Mouse (Mus musculus) T-helper 1 cell (primary cell): ENCODE data around the gene Stat4.
"Not testable (repeated sequence)": the region's sequence is repeated elsewhere in the genome, so short reads cannot be mapped to it uniquely, and the experiment has no call there.

Source experiments
- in situ Hi-C: fragments of 300-600 bp; cut with MboI, MseI; formaldehyde crosslinking; loops from one replicate; pipeline ENCODE4 v1.15.1; 2025; ENCODE audit warnings: high pct_unique_total_duplicates

Stat4 gene

GRCm38 (mm10) chr1:52021936-52022725 is 35.2 kb downstream of the Stat4 start:
- in situ Hi-C loops: loop anchor here (5.0 to 10.0 kb wide), 2 partner anchors 60 to 463 kb away; no protein-coding TSS in a partner anchor

GRCm38 (mm10) chr1:52028686-52029085 is 41.7 kb downstream of the Stat4 start:
- in situ Hi-C loops: loop anchor here (10.0 kb wide), 1 partner anchor 456 kb away; no protein-coding TSS in a partner anchor

- in situ Hi-C loops: no loop called here
These were observed 48.1 kb downstream of the Stat4 start for GRCm38 (mm10) chr1:52034816-52035752.

GRCm38 (mm10) chr1:52039151-52039550 is 52.2 kb downstream of the Stat4 start:
- in situ Hi-C loops: no loop called here

- in situ Hi-C loops: loop anchor here (5.0 kb wide), 1 partner anchor 32 kb away; no protein-coding TSS in a partner anchor
These were observed 52.7 kb downstream of the Stat4 start for GRCm38 (mm10) chr1:52039626-52040025.

GRCm38 (mm10) chr1:52040366-52041061 is 53.6 kb downstream of the Stat4 start:
- in situ Hi-C loops: loop anchor here (5.0 kb wide), 1 partner anchor 33 kb away; no protein-coding TSS in a partner anchor

- in situ Hi-C loops: loop anchor here (5.0 kb wide), 1 partner anchor 36 kb away; no protein-coding TSS in a partner anchor
These were observed 56.2 kb downstream of the Stat4 start for GRCm38 (mm10) chr1:52043191-52043590.

GRCm38 (mm10) chr1:52046891-52047290 is 59.9 kb downstream of the Stat4 start:
- in situ Hi-C loops: not testable (repeated sequence)

GRCm38 (mm10) chr1:52048711-52049110 is 61.8 kb downstream of the Stat4 start:
- in situ Hi-C loops: no loop called here

- in situ Hi-C loops: no loop called here
These were observed 62.9 kb downstream of the Stat4 start for GRCm38 (mm10) chr1:52049827-52050226.

GRCm38 (mm10) chr1:52051542-52051941 is 64.6 kb downstream of the Stat4 start:
- in situ Hi-C loops: no loop called here

GRCm38 (mm10) chr1:52052910-52053309 is 66.0 kb downstream of the Stat4 start:
- in situ Hi-C loops: no loop called here

- in situ Hi-C loops: no loop called here
These were observed 69.0 kb downstream of the Stat4 start for GRCm38 (mm10) chr1:52055947-52056346.

GRCm38 (mm10) chr1:52057153-52057552 is 70.2 kb downstream of the Stat4 start:
- in situ Hi-C loops: no loop called here

- in situ Hi-C loops: no loop called here
These were observed 79.3 kb downstream of the Stat4 start for GRCm38 (mm10) chr1:52066276-52066675.

GRCm38 (mm10) chr1:52066694-52067093 is 79.7 kb downstream of the Stat4 start:
- in situ Hi-C loops: no loop called here

- in situ Hi-C loops: loop anchor here (5.0 kb wide), 1 partner anchor 58 kb away; no protein-coding TSS in a partner anchor
These were observed 92.9 kb downstream of the Stat4 start for GRCm38 (mm10) chr1:52079724-52080367.

- in situ Hi-C loops: loop anchor here (5.0 kb wide), 1 partner anchor 58 kb away; no protein-coding TSS in a partner anchor
These were observed 93.4 kb downstream of the Stat4 start for GRCm38 (mm10) chr1:52080375-52080774.

GRCm38 (mm10) chr1:52086236-52086635 is 99.3 kb downstream of the Stat4 start:
- in situ Hi-C loops: no loop called here

GRCm38 (mm10) chr1:52087128-52087527 is 100.2 kb downstream of the Stat4 start:
- in situ Hi-C loops: no loop called here

- in situ Hi-C loops: no loop called here
These were observed 101.7 kb downstream of the Stat4 start for GRCm38 (mm10) chr1:52088634-52089033.
